Mouse (Mus musculus): ENCODE measurements around the gene Zfp74.

- TF ChIP-seq ZNF384 (IDR thresholded peaks at IDR 0.05; ENCODE audit: low read depth, low read length) (no peak), MAFK (IDR thresholded peaks at IDR 0.05; ENCODE audit: insufficient read depth, low read depth, low read length) (no peak), ZC3H11A (IDR thresholded peaks at IDR 0.05; ENCODE audit: borderline replicate concordance, low read depth, low read length) (no peak)
Observed at GRCm38 (mm10) chr7:29918062-29918453, 35.8 kb downstream of the Zfp74 start.

All from ES-E14 (cell line).